ENCODE assay signal across 9 mouse cellular contexts in genomic region chr13:103696164-103696563, GRCm38 (mm10).
DNase-seq lines count a peak whose midpoint lies in the region; ATAC-seq and TF ChIP-seq lines count a peak whose summit lies in the region.
"Had no signal": no experiment of that assay in that cellular context is flagged by ENCODE, and none has a peak within 500 bp of the region (broad histone marks: within the 10 kb centered on the region; RNA-seq: fewer than 3 reads in every experiment).

No protein-coding gene starts in this region.

- 46% methylated on average over 9 of the region's 9 CpGs for WGBS in limb, embryonic 11.5 days
- 45% methylated on average over 9 of the region's 9 CpGs for WGBS in forebrain, embryonic 10.5 days

- H3K9me3 ChIP-seq in ES-Bruce4 (replicated peaks; ENCODE audit: control insufficient read depth, insufficient read depth, low read length, poor library complexity, severe bottlenecking): no peaks in the 10 kb centered on the region
- H3K9me3 ChIP-seq in limb, embryonic 11.5 days (ENCODE audit: control insufficient read depth, low read length): no peaks in the 10 kb centered on the region
- no peaks in the 10 kb centered on the region for H3K9me3 ChIP-seq in forebrain, embryonic 10.5 days
- H3K9me3 ChIP-seq: limb, embryonic 15.5 days had no signal

- no peak for ATAC-seq in limb, embryonic 11.5 days (ENCODE audit: insufficient number of reproducible peaks, low FRiP score, low TSS enrichment, low read depth)

- H3K27ac ChIP-seq in ES-Bruce4 (ENCODE audit: insufficient read depth, low read length): no peak overlapping the region
- no peak overlapping the region for H3K27ac ChIP-seq in limb, embryonic 11.5 days (replicated peaks; ENCODE audit: low read depth, low read length)
- no peak overlapping the region for H3K27ac ChIP-seq in forebrain, embryonic 10.5 days
- H3K27ac ChIP-seq: limb, embryonic 15.5 days had no signal

- no peaks in the 10 kb centered on the region for H3K36me3 ChIP-seq in ES-Bruce4 (ENCODE audit: control insufficient read depth, insufficient read depth, low read length, poor library complexity, severe bottlenecking)
- no peaks in the 10 kb centered on the region for H3K36me3 ChIP-seq in limb, embryonic 11.5 days (ENCODE audit: control insufficient read depth, insufficient read depth, low read length)
- H3K36me3 ChIP-seq in forebrain, embryonic 10.5 days (replicated peaks): no peaks in the 10 kb centered on the region
- H3K36me3 ChIP-seq: limb, embryonic 15.5 days had no signal

- no peak overlapping the region for H3K9ac ChIP-seq in ES-Bruce4 (ENCODE audit: low read depth, poor library complexity, severe bottlenecking)
- H3K9ac ChIP-seq in limb, embryonic 11.5 days (ENCODE audit: low read length): no peak overlapping the region
- H3K9ac ChIP-seq: limb, embryonic 15.5 days had no signal

- TF ChIP-seq EP300 in ES-Bruce4 (IDR thresholded peaks at IDR 0.05; ENCODE audit: insufficient read depth, low read depth, low read length): no peak

- H3K4me1 ChIP-seq in ES-Bruce4 (ENCODE audit: control insufficient read depth, insufficient read depth, low read length): no peaks in the 10 kb centered on the region
- no peaks in the 10 kb centered on the region for H3K4me1 ChIP-seq in limb, embryonic 11.5 days (ENCODE audit: control insufficient read depth, insufficient read depth, low read length)
- H3K4me1 ChIP-seq in forebrain, embryonic 10.5 days: peaks cover 6% of the 10 kb centered on the region; the same call in 1 of the 2 replicates
- H3K4me1 ChIP-seq: limb, embryonic 15.5 days had no signal

- no peak overlapping the region for H3K4me3 ChIP-seq in ES-Bruce4 (ENCODE audit: low read depth, low read length)
- H3K4me3 ChIP-seq in limb, embryonic 11.5 days (ENCODE audit: low read depth, low read length): no peak overlapping the region
- H3K4me3 ChIP-seq in forebrain, embryonic 10.5 days: no peak overlapping the region
- H3K4me3 ChIP-seq: limb, embryonic 15.5 days had no signal

- intact Hi-C loops in heart, postnatal 14 days (cut with DNase I): loop anchor here (5.0 kb wide), 1 partner anchor 524 kb away; no protein-coding TSS in a partner anchor

- TF ChIP-seq CTCF in ES-Bruce4 (IDR thresholded peaks at IDR 0.05; ENCODE audit: low read depth, low read length): peak; percentile 72

- H3K4me2 ChIP-seq in limb, embryonic 11.5 days (ENCODE audit: low read depth, severe bottlenecking): no peak overlapping the region
- H3K4me2 ChIP-seq: limb, embryonic 15.5 days had no signal

- TF ChIP-seq POLR2A in ES-Bruce4 (IDR thresholded peaks at IDR 0.05; ENCODE audit: insufficient read depth, low read length): no peak

- peak; percentile 58 for DNase-seq in layer of hippocampus, adult 11-12 months (ENCODE audit: low spot score)
- no peak for DNase-seq in layer of hippocampus, adult 9-10 months (ENCODE audit: low spot score)
- peak; percentile 73 for DNase-seq in adrenal gland, postnatal 14 days
- DNase-seq in heart, postnatal 14 days: peak; percentile 37 to 58
- DNase-seq in limb, embryonic 11.5 days (ENCODE audit: low spot score): peak; percentile 73
- peak; percentile 11 to 40 for DNase-seq in spleen, postnatal 10 days (ENCODE audit: low spot score in 2 of 2)
- DNase-seq in forebrain, embryonic 10.5 days (ENCODE audit: extremely low spot score, low spot score): no peak

- no peaks in the 10 kb centered on the region for H3K27me3 ChIP-seq in ES-Bruce4 (ENCODE audit: control insufficient read depth, insufficient read depth, low read length, poor library complexity, severe bottlenecking)
- no peaks in the 10 kb centered on the region for H3K27me3 ChIP-seq in limb, embryonic 11.5 days (ENCODE audit: control insufficient read depth, insufficient read depth, low read length)
- no peaks in the 10 kb centered on the region for H3K27me3 ChIP-seq in forebrain, embryonic 10.5 days (ENCODE audit: poor library complexity, severe bottlenecking)
- H3K27me3 ChIP-seq: limb, embryonic 15.5 days had no signal

Comparison
In these comparisons a context has a peak if more than half of its experiments do, and no peak if none do; other contexts are left out.
1. DNase-seq: peak in layer of hippocampus, adult 11-12 months (single experiment), adrenal gland, postnatal 14 days (single experiment), heart, postnatal 14 days (2 of 2), limb, embryonic 11.5 days (single experiment) and spleen, postnatal 10 days (2 of 2); none in layer of hippocampus, adult 9-10 months (single experiment) and forebrain, embryonic 10.5 days (single experiment).